Mouse (Mus musculus): ENCODE data around the gene Il18rap.

The Il18rap gene

GRCm38 (mm10) chr1:40514851-40515585 lies at the start of gene Il18rap:
Gene Il18rap, plus strand, starts transcription at chr1:40515362.
- DNase-seq (ENCODE audit: low read depth, low spot score): no peak

- DNase-seq (ENCODE audit: low read depth, low spot score): peak; percentile 20
Measured at GRCm38 (mm10) chr1:40465477-40466430, 49.4 kb upstream of the Il18rap start, which contains the start of gene Il18r1. Gene Il18r1, plus strand, starts transcription at chr1:40465552.

GRCm38 (mm10) chr1:40467306-40467705 lies 47.9 kb upstream of the Il18rap start:
- DNase-seq (ENCODE audit: low read depth, low spot score): no peak

- no peak for DNase-seq (ENCODE audit: low read depth, low spot score)
Measured at GRCm38 (mm10) chr1:40468805-40469204, 46.4 kb upstream of the Il18rap start.

- DNase-seq (ENCODE audit: low read depth, low spot score): no peak
Measured at GRCm38 (mm10) chr1:40469900-40470299, 45.3 kb upstream of the Il18rap start.

GRCm38 (mm10) chr1:40472401-40472800 lies 42.8 kb upstream of the Il18rap start:
- no peak for DNase-seq (ENCODE audit: low read depth, low spot score)

GRCm38 (mm10) chr1:40473640-40474039 lies 41.5 kb upstream of the Il18rap start:
- DNase-seq (ENCODE audit: low read depth, low spot score): no peak

GRCm38 (mm10) chr1:40474336-40474735 lies 40.8 kb upstream of the Il18rap start:
- DNase-seq (ENCODE audit: low read depth, low spot score): no peak

- DNase-seq (ENCODE audit: low read depth, low spot score): peak; percentile 15
Measured at GRCm38 (mm10) chr1:40475697-40476096, 39.5 kb upstream of the Il18rap start.

GRCm38 (mm10) chr1:40476756-40477155 lies 38.4 kb upstream of the Il18rap start:
- DNase-seq (ENCODE audit: low read depth, low spot score): no peak

GRCm38 (mm10) chr1:40479505-40479923 lies 35.6 kb upstream of the Il18rap start:
- peak; percentile 60 for DNase-seq (ENCODE audit: low read depth, low spot score)

GRCm38 (mm10) chr1:40494594-40494993 lies 20.6 kb upstream of the Il18rap start:
- no peak for DNase-seq (ENCODE audit: low read depth, low spot score)

- DNase-seq (ENCODE audit: low read depth, low spot score): no peak
Measured at GRCm38 (mm10) chr1:40499708-40500107, 15.5 kb upstream of the Il18rap start.

GRCm38 (mm10) chr1:40501126-40501525 lies 14.0 kb upstream of the Il18rap start:
- no peak for DNase-seq (ENCODE audit: low read depth, low spot score)

GRCm38 (mm10) chr1:40501546-40502398 lies 13.4 kb upstream of the Il18rap start:
- no peak for DNase-seq (ENCODE audit: low read depth, low spot score)

- DNase-seq (ENCODE audit: low read depth, low spot score): no peak
Measured at GRCm38 (mm10) chr1:40504548-40504947, 10.6 kb upstream of the Il18rap start.

GRCm38 (mm10) chr1:40516364-40516763 lies 1.2 kb downstream of the Il18rap start:
- DNase-seq (ENCODE audit: low read depth, low spot score): no peak

- DNase-seq (ENCODE audit: low read depth, low spot score): no peak
Measured at GRCm38 (mm10) chr1:40522918-40523317, 7.8 kb downstream of the Il18rap start.

GRCm38 (mm10) chr1:40523971-40524722 lies 9.0 kb downstream of the Il18rap start:
- no peak for DNase-seq (ENCODE audit: low read depth, low spot score)

GRCm38 (mm10) chr1:40529287-40529686 lies 14.1 kb downstream of the Il18rap start:
- no peak for DNase-seq (ENCODE audit: low read depth, low spot score)

GRCm38 (mm10) chr1:40537577-40537976 lies 22.4 kb downstream of the Il18rap start:
- DNase-seq (ENCODE audit: low read depth, low spot score): no peak

Data from A20 (cell line).